Mouse (Mus musculus) liver, embryonic 15.5 days (tissue): Measurements from ENCODE around the gene Wdr89. TPM values are rescaled to one million over a fixed set of nuclear protein-coding genes. Genes with fewer than 3 reads are reported as not detected.
A peak's percentile ranks its signal among the peaks of the same experiment; 100 is the strongest.

ENCODE experiments used
- ATAC-seq: fragments of 200-750 bp; cut with Nextera tagmentation; 2 replicates; pipeline ENCODE4 v1.8.0; 2017; ENCODE audit warnings: moderate number of reproducible peaks, mild to moderate bottlenecking, moderate library complexity; ENCODE audit not compliant: insufficient read depth
- H3K27ac ChIP-seq: fragments of 300-500 bp; sonication (generic); replicated peaks from 2 replicates; pipeline ENCODE4 v1.5.1; 2015; ENCODE audit warnings: mild to moderate bottlenecking, inconsistent platforms
- H3K27me3 ChIP-seq: fragments of 300-500 bp; sonication (generic); 2 replicates; pipeline ENCODE4 v1.6.1; 2015; ENCODE audit warnings: mild to moderate bottlenecking, inconsistent platforms
- H3K36me3 ChIP-seq: fragments of 300-500 bp; sonication (generic); replicated peaks from 2 replicates; pipeline ENCODE4 v1.6.1; 2015; ENCODE audit warnings: moderate library complexity, mild to moderate bottlenecking, inconsistent platforms
- H3K4me1 ChIP-seq: fragments of 300-500 bp; sonication (generic); replicated peaks from 2 replicates; pipeline ENCODE4 v1.6.1; 2015; ENCODE audit warnings: inconsistent platforms
- H3K4me2 ChIP-seq: fragments of 300-500 bp; sonication (generic); 2 replicates; pipeline ENCODE4 v1.6.1; 2015; ENCODE audit warnings: moderate library complexity, mild to moderate bottlenecking, inconsistent platforms
- H3K4me3 ChIP-seq: fragments of 300-500 bp; sonication (generic); replicated peaks from 2 replicates; pipeline ENCODE4 v1.5.1; 2015; ENCODE audit warnings: mild to moderate bottlenecking, inconsistent platforms
- H3K9ac ChIP-seq: fragments of 300-500 bp; sonication (generic); 2 replicates; pipeline ENCODE4 v1.6.1; 2015; ENCODE audit warnings: moderate library complexity, mild to moderate bottlenecking, inconsistent platforms
- H3K9me3 ChIP-seq: fragments of 300-500 bp; sonication (generic); replicated peaks from 2 replicates; pipeline ENCODE4 v1.6.1; 2016; ENCODE audit warnings: inconsistent platforms
- WGBS: fragments of 180-500 bp; shearing (Covaris S2); methylation state at CpG from one replicate; pipeline ENCODE4 v1.1.7; 2015; ENCODE audit warnings: mixed read lengths; ENCODE audit not compliant: insufficient replicate concordance; 5-methylcytosine and 5-hydroxymethylcytosine counted together
- polyA plus RNA-seq: library from polyadenylated mRNA; unstranded; fragments of >200 nt; fragmentation: Nextera tagmentation; extraction: Ambion mirVana; gene quantifications from 2 replicates; pipeline ENCODE4 v1.2.1, GENCODE M21; 2015

Gene Wdr89
- polyA plus RNA-seq, 1 experiment from 2014 or later: 3.6 TPM

- Histone ChIP-seq H3K27me3 (no peaks in the 10 kb centered on the region), H3K27ac (no peak overlapping the region), H3K9ac (no peak overlapping the region), H3K36me3 (no peaks in the 10 kb centered on the region), H3K4me1 (peaks cover 41% of the 10 kb centered on the region), H3K4me2 (peak overlapping the region; percentile 94), H3K9me3 (no peaks in the 10 kb centered on the region), H3K4me3 (peak overlapping the region; percentile 71; the same call in 1 of the 2 replicates)
- 57% methylated on average over 2 of the region's 2 CpGs for WGBS
- no peak for ATAC-seq
Observed at GRCm38 (mm10) chr12:75668221-75668620, 1.1 kb downstream of the Wdr89 start.

- Histone ChIP-seq H3K9me3 (no peaks in the 10 kb centered on the region), H3K27ac (no peak overlapping the region), H3K4me2 (no peak overlapping the region), H3K27me3 (no peaks in the 10 kb centered on the region), H3K9ac (no peak overlapping the region), H3K4me3 (no peak overlapping the region), H3K36me3 (no peaks in the 10 kb centered on the region), H3K4me1 (peaks cover 41% of the 10 kb centered on the region)
- ATAC-seq: no peak
Observed at GRCm38 (mm10) chr12:75666939-75667338, 2.4 kb downstream of the Wdr89 start.

- no peak overlapping the region for H3K4me2 ChIP-seq
- H3K27ac ChIP-seq: no peak overlapping the region
- H3K27me3 ChIP-seq: no peaks in the 10 kb centered on the region
- H3K9ac ChIP-seq: no peak overlapping the region
- peaks cover 24% of the 10 kb centered on the region for H3K4me1 ChIP-seq
- H3K4me3 ChIP-seq: no peak overlapping the region
- ATAC-seq: no peak
- no peaks in the 10 kb centered on the region for H3K36me3 ChIP-seq
- 56% methylated on average over 6 of the region's 6 CpGs for WGBS
- H3K9me3 ChIP-seq: no peaks in the 10 kb centered on the region
Observed at GRCm38 (mm10) chr12:75664516-75664810, 4.9 kb downstream of the Wdr89 start.

- Histone ChIP-seq H3K4me1 (peaks cover 22% of the 10 kb centered on the region), H3K9ac (no peak overlapping the region), H3K27me3 (no peaks in the 10 kb centered on the region), H3K9me3 (no peaks in the 10 kb centered on the region), H3K27ac (no peak overlapping the region), H3K36me3 (no peaks in the 10 kb centered on the region), H3K4me2 (no peak overlapping the region), H3K4me3 (no peak overlapping the region)
- WGBS: 73% methylated on average over 13 of the region's 13 CpGs
- ATAC-seq: no peak
Observed at GRCm38 (mm10) chr12:75663646-75664515, 5.5 kb downstream of the Wdr89 start.

- no peak overlapping the region for H3K9ac ChIP-seq
- H3K27me3 ChIP-seq: no peaks in the 10 kb centered on the region
- no peak overlapping the region for H3K4me3 ChIP-seq
- ATAC-seq: no peak
- H3K36me3 ChIP-seq: no peaks in the 10 kb centered on the region
- no peak overlapping the region for H3K27ac ChIP-seq
- peaks cover 11% of the 10 kb centered on the region for H3K4me1 ChIP-seq
- 69% methylated on average over 1 of the region's 1 CpGs for WGBS
- no peaks in the 10 kb centered on the region for H3K9me3 ChIP-seq
- H3K4me2 ChIP-seq: no peak overlapping the region
Observed at GRCm38 (mm10) chr12:75662376-75662775, 7.0 kb downstream of the Wdr89 start.

- no peak overlapping the region for H3K4me2 ChIP-seq
- H3K4me1 ChIP-seq: peaks cover 4% of the 10 kb centered on the region; the same call in 1 of the 2 replicates
- H3K4me3 ChIP-seq: no peak overlapping the region
- H3K27me3 ChIP-seq: no peaks in the 10 kb centered on the region
- no peaks in the 10 kb centered on the region for H3K9me3 ChIP-seq
- H3K27ac ChIP-seq: no peak overlapping the region
- ATAC-seq: no peak
- no peak overlapping the region for H3K9ac ChIP-seq
- H3K36me3 ChIP-seq: no peaks in the 10 kb centered on the region
- 25% methylated on average over 6 of the region's 6 CpGs for WGBS
Observed at GRCm38 (mm10) chr12:75658403-75658802, 10.9 kb downstream of the Wdr89 start.

- no peak overlapping the region for H3K4me3 ChIP-seq
- H3K4me2 ChIP-seq: no peak overlapping the region
- no peaks in the 10 kb centered on the region for H3K36me3 ChIP-seq
- no peak overlapping the region for H3K9ac ChIP-seq
- H3K9me3 ChIP-seq: no peaks in the 10 kb centered on the region
- H3K27me3 ChIP-seq: no peaks in the 10 kb centered on the region
- H3K4me1 ChIP-seq: peaks cover 4% of the 10 kb centered on the region; the same call in 1 of the 2 replicates
- 39% methylated on average over 3 of the region's 3 CpGs for WGBS
- H3K27ac ChIP-seq: no peak overlapping the region
- no peak for ATAC-seq
Observed at GRCm38 (mm10) chr12:75656580-75656979, 12.8 kb downstream of the Wdr89 start.

- no peak overlapping the region for H3K4me3 ChIP-seq
- H3K36me3 ChIP-seq: no peaks in the 10 kb centered on the region
- H3K4me2 ChIP-seq: no peak overlapping the region
- H3K27me3 ChIP-seq: no peaks in the 10 kb centered on the region
- no peak overlapping the region for H3K9ac ChIP-seq
- H3K4me1 ChIP-seq: peaks cover 4% of the 10 kb centered on the region; the same call in 1 of the 2 replicates
- 64% methylated on average over 3 of the region's 3 CpGs for WGBS
- no peaks in the 10 kb centered on the region for H3K9me3 ChIP-seq
- no peak overlapping the region for H3K27ac ChIP-seq
- ATAC-seq: no peak
Observed at GRCm38 (mm10) chr12:75654247-75654801, 15.0 kb downstream of the Wdr89 start.

GRCm38 (mm10) chr12:75649706-75650093, 19.6 kb downstream of the Wdr89 start:
- WGBS: 62% methylated on average over 2 of the region's 2 CpGs
- H3K4me3 ChIP-seq: no peak overlapping the region

GRCm38 (mm10) chr12:75649058-75649705, 20.2 kb downstream of the Wdr89 start:
- no peak for ATAC-seq
- no peak overlapping the region for H3K9ac ChIP-seq
- no peaks in the 10 kb centered on the region for H3K36me3 ChIP-seq
- H3K4me1 ChIP-seq: no peaks in the 10 kb centered on the region
- no peaks in the 10 kb centered on the region for H3K27me3 ChIP-seq
- no peaks in the 10 kb centered on the region for H3K9me3 ChIP-seq
- H3K4me2 ChIP-seq: no peak overlapping the region
- H3K4me3 ChIP-seq: no peak overlapping the region
- no peak overlapping the region for H3K27ac ChIP-seq
- WGBS: 72% methylated on average over 12 of the region's 12 CpGs

More at GRCm38 (mm10) chr12:75649706-75650093, 19.6 kb downstream of the Wdr89 start:
- Histone ChIP-seq H3K9ac (no peak overlapping the region), H3K9me3 (no peaks in the 10 kb centered on the region), H3K27me3 (no peaks in the 10 kb centered on the region), H3K4me2 (no peak overlapping the region), H3K27ac (no peak overlapping the region), H3K36me3 (no peaks in the 10 kb centered on the region), H3K4me1 (no peaks in the 10 kb centered on the region)
- ATAC-seq: no peak

GRCm38 (mm10) chr12:75648281-75648680, 21.1 kb downstream of the Wdr89 start:
- Histone ChIP-seq H3K27me3 (no peaks in the 10 kb centered on the region), H3K36me3 (no peaks in the 10 kb centered on the region), H3K9me3 (no peaks in the 10 kb centered on the region), H3K4me2 (no peak overlapping the region), H3K9ac (no peak overlapping the region), H3K4me3 (no peak overlapping the region), H3K27ac (no peak overlapping the region), H3K4me1 (no peaks in the 10 kb centered on the region)
- ATAC-seq: no peak
- WGBS: 54% methylated on average over 12 of the region's 12 CpGs
